Mouse (Mus musculus): ENCODE results near the gene Nle1. TPM values are rescaled to one million over a fixed set of nuclear protein-coding genes. Genes with fewer than 3 reads are reported as not detected.
"Not testable (repeated sequence)": the region's sequence is repeated elsewhere in the genome, so short reads cannot be mapped to it uniquely, and the experiment has no call there.

Gene Nle1
- polyA plus RNA-seq, 1 experiment from 2014 or later = 30.9 TPM

- Histone ChIP-seq H3K4me2 (replicated peaks; ENCODE audit: low read depth, low read length) (no peak overlapping the region), H3K27ac (ENCODE audit: low read length) (no peak overlapping the region), H3K4me1 (ENCODE audit: control insufficient read depth, insufficient read depth, low read length) (no peaks in the 10 kb centered on the region), H3K9ac (replicated peaks; ENCODE audit: low read depth, low read length) (no peak overlapping the region), H3K4me3 (ENCODE audit: low read depth, low read length) (no peak overlapping the region), H3K9me3 (ENCODE audit: control insufficient read depth, low read depth, low read length) (no peaks in the 10 kb centered on the region), H3K27me3 (ENCODE audit: control insufficient read depth, insufficient read depth, low read length) (peaks cover 18% of the 10 kb centered on the region), H3K36me3 (ENCODE audit: control insufficient read depth, insufficient read depth, low read length) (no peaks in the 10 kb centered on the region)
- 51% methylated on average over 4 of the region's 4 CpGs for WGBS
- no peak for ATAC-seq (ENCODE audit: insufficient number of reproducible peaks, insufficient read depth, low FRiP score, low read depth)
Observed at GRCm38 (mm10) chr11:82947457-82947856, 39.2 kb upstream of the Nle1 start.

- no peaks in the 10 kb centered on the region for H3K9me3 ChIP-seq (ENCODE audit: control insufficient read depth, low read depth, low read length)
- WGBS = 50% methylated on average over 2 of the region's 2 CpGs
- H3K27me3 ChIP-seq (ENCODE audit: control insufficient read depth, insufficient read depth, low read length) = peaks cover 4% of the 10 kb centered on the region; the same call in 1 of the 2 replicates
- H3K4me3 ChIP-seq (ENCODE audit: low read depth, low read length) = no peak overlapping the region
- H3K9ac ChIP-seq (replicated peaks; ENCODE audit: low read depth, low read length) = no peak overlapping the region
- H3K27ac ChIP-seq (ENCODE audit: low read length) = no peak overlapping the region
- H3K36me3 ChIP-seq (ENCODE audit: control insufficient read depth, insufficient read depth, low read length) = no peaks in the 10 kb centered on the region
- no peak overlapping the region for H3K4me2 ChIP-seq (replicated peaks; ENCODE audit: low read depth, low read length)
- H3K4me1 ChIP-seq (ENCODE audit: control insufficient read depth, insufficient read depth, low read length) = no peaks in the 10 kb centered on the region
- no peak for ATAC-seq (ENCODE audit: insufficient number of reproducible peaks, insufficient read depth, low FRiP score, low read depth)
Observed at GRCm38 (mm10) chr11:82945636-82946035, 37.4 kb upstream of the Nle1 start.

- no peak overlapping the region for H3K27ac ChIP-seq (ENCODE audit: low read length)
- H3K9ac ChIP-seq (replicated peaks; ENCODE audit: low read depth, low read length) = no peak overlapping the region
- WGBS = 59% methylated on average over 6 of the region's 6 CpGs
- H3K4me1 ChIP-seq (ENCODE audit: control insufficient read depth, insufficient read depth, low read length) = no peaks in the 10 kb centered on the region
- no peak overlapping the region for H3K4me3 ChIP-seq (ENCODE audit: low read depth, low read length)
- H3K36me3 ChIP-seq (ENCODE audit: control insufficient read depth, insufficient read depth, low read length) = no peaks in the 10 kb centered on the region
- 0 out of 2 replicates have a peak, but pooled peaks cover 3% of the 10 kb centered on the region for H3K27me3 ChIP-seq (ENCODE audit: control insufficient read depth, insufficient read depth, low read length)
- no peak for ATAC-seq (ENCODE audit: insufficient number of reproducible peaks, insufficient read depth, low FRiP score, low read depth)
- no peak overlapping the region for H3K4me2 ChIP-seq (replicated peaks; ENCODE audit: low read depth, low read length)
- H3K9me3 ChIP-seq (ENCODE audit: control insufficient read depth, low read depth, low read length) = no peaks in the 10 kb centered on the region
Observed at GRCm38 (mm10) chr11:82943336-82943735, 35.1 kb upstream of the Nle1 start.

GRCm38 (mm10) chr11:82933186-82933585 is 25.0 kb upstream of the Nle1 start:
- no peaks in the 10 kb centered on the region for H3K4me1 ChIP-seq (ENCODE audit: control insufficient read depth, insufficient read depth, low read length)
- no peaks in the 10 kb centered on the region for H3K9me3 ChIP-seq (ENCODE audit: control insufficient read depth, low read depth, low read length)
- no peaks in the 10 kb centered on the region for H3K36me3 ChIP-seq (ENCODE audit: control insufficient read depth, insufficient read depth, low read length)
- H3K9ac ChIP-seq (replicated peaks; ENCODE audit: low read depth, low read length) = no peak overlapping the region
- ATAC-seq (ENCODE audit: insufficient number of reproducible peaks, insufficient read depth, low FRiP score, low read depth) = no peak
- peak overlapping the region; percentile 91 for H3K4me2 ChIP-seq (replicated peaks; ENCODE audit: low read depth, low read length)
- peaks cover 36% of the 10 kb centered on the region for H3K27me3 ChIP-seq (ENCODE audit: control insufficient read depth, insufficient read depth, low read length)
- 2% methylated on average over 17 of the region's 29 CpGs for WGBS
- H3K27ac ChIP-seq (ENCODE audit: low read length) = no peak overlapping the region
- peak overlapping the region; percentile 43 for H3K4me3 ChIP-seq (ENCODE audit: low read depth, low read length)

GRCm38 (mm10) chr11:82931671-82932450 is 23.6 kb upstream of the Nle1 start:
- not testable (repeated sequence) for H3K4me1 ChIP-seq (ENCODE audit: control insufficient read depth, insufficient read depth, low read length); H3K9ac ChIP-seq (replicated peaks; ENCODE audit: low read depth, low read length); H3K36me3 ChIP-seq (ENCODE audit: control insufficient read depth, insufficient read depth, low read length); H3K27ac ChIP-seq (ENCODE audit: low read length); ATAC-seq (ENCODE audit: insufficient number of reproducible peaks, insufficient read depth, low FRiP score, low read depth); H3K9me3 ChIP-seq (ENCODE audit: control insufficient read depth, low read depth, low read length)
- under 1% methylated on average over 116 of the region's 119 CpGs for WGBS
- Histone ChIP-seq H3K27me3 (ENCODE audit: control insufficient read depth, insufficient read depth, low read length) (peaks cover 38% of the 10 kb centered on the region), H3K4me2 (replicated peaks; ENCODE audit: low read depth, low read length) (peak overlapping the region; percentile 91), H3K4me3 (ENCODE audit: low read depth, low read length) (peak overlapping the region; percentile 43)

- WGBS = under 1% methylated on average over 56 of the region's 63 CpGs
- H3K36me3 ChIP-seq (ENCODE audit: control insufficient read depth, insufficient read depth, low read length) = not testable (repeated sequence)
Observed at GRCm38 (mm10) chr11:82931161-82931560, 22.9 kb upstream of the Nle1 start.

GRCm38 (mm10) chr11:82930391-82930955 is 22.3 kb upstream of the Nle1 start:
- not testable (repeated sequence) for H3K9me3 ChIP-seq (ENCODE audit: control insufficient read depth, low read depth, low read length); H3K4me1 ChIP-seq (ENCODE audit: control insufficient read depth, insufficient read depth, low read length); H3K27ac ChIP-seq (ENCODE audit: low read length); ATAC-seq (ENCODE audit: insufficient number of reproducible peaks, insufficient read depth, low FRiP score, low read depth); H3K9ac ChIP-seq (replicated peaks; ENCODE audit: low read depth, low read length); H3K36me3 ChIP-seq (ENCODE audit: control insufficient read depth, insufficient read depth, low read length)
- peak overlapping the region; percentile 43 for H3K4me3 ChIP-seq (ENCODE audit: low read depth, low read length)
- WGBS = 1% methylated on average over 71 of the region's 85 CpGs
- peak overlapping the region; percentile 91 for H3K4me2 ChIP-seq (replicated peaks; ENCODE audit: low read depth, low read length)
- H3K27me3 ChIP-seq (ENCODE audit: control insufficient read depth, insufficient read depth, low read length) = peaks cover 34% of the 10 kb centered on the region

More at GRCm38 (mm10) chr11:82931161-82931560, 22.9 kb upstream of the Nle1 start:
- not testable (repeated sequence) for ATAC-seq (ENCODE audit: insufficient number of reproducible peaks, insufficient read depth, low FRiP score, low read depth); H3K9me3 ChIP-seq (ENCODE audit: control insufficient read depth, low read depth, low read length); H3K4me1 ChIP-seq (ENCODE audit: control insufficient read depth, insufficient read depth, low read length); H3K9ac ChIP-seq (replicated peaks; ENCODE audit: low read depth, low read length); H3K27ac ChIP-seq (ENCODE audit: low read length)
- H3K4me3 ChIP-seq (ENCODE audit: low read depth, low read length) = peak overlapping the region; percentile 43
- peaks cover 34% of the 10 kb centered on the region for H3K27me3 ChIP-seq (ENCODE audit: control insufficient read depth, insufficient read depth, low read length)
- H3K4me2 ChIP-seq (replicated peaks; ENCODE audit: low read depth, low read length) = peak overlapping the region; percentile 91

- no peak overlapping the region for H3K4me2 ChIP-seq (replicated peaks; ENCODE audit: low read depth, low read length)
- WGBS = 47% methylated on average over 3 of the region's 3 CpGs
- ATAC-seq (ENCODE audit: insufficient number of reproducible peaks, insufficient read depth, low FRiP score, low read depth) = no peak
- H3K36me3 ChIP-seq (ENCODE audit: control insufficient read depth, insufficient read depth, low read length) = no peaks in the 10 kb centered on the region
- H3K4me1 ChIP-seq (ENCODE audit: control insufficient read depth, insufficient read depth, low read length) = no peaks in the 10 kb centered on the region
- no peaks in the 10 kb centered on the region for H3K9me3 ChIP-seq (ENCODE audit: control insufficient read depth, low read depth, low read length)
- H3K27ac ChIP-seq (ENCODE audit: low read length) = no peak overlapping the region
- no peak overlapping the region for H3K4me3 ChIP-seq (ENCODE audit: low read depth, low read length)
- no peak overlapping the region for H3K9ac ChIP-seq (replicated peaks; ENCODE audit: low read depth, low read length)
- peaks cover 30% of the 10 kb centered on the region for H3K27me3 ChIP-seq (ENCODE audit: control insufficient read depth, insufficient read depth, low read length)
Observed at GRCm38 (mm10) chr11:82929633-82929950, 21.4 kb upstream of the Nle1 start.

All from stomach, embryonic 14.5 days (tissue).